Mouse (Mus musculus) midbrain, embryonic 10.5 days (tissue): ENCODE data around the gene Cmtm6. TPM values are rescaled to one million over a fixed set of nuclear protein-coding genes. Genes with fewer than 3 reads are reported as not detected.
"Not testable (repeated sequence)": the region's sequence is repeated elsewhere in the genome, so short reads cannot be mapped to it uniquely, and the experiment has no call there.

Source experiments
- DNase-seq: peaks from one replicate; pipeline ENCODE4 v3.0.0-alpha.2; 2017; ENCODE audit warnings: low spot score
- H3K27ac ChIP-seq: fragments of 300-500 bp; sonication (generic); replicated peaks from 2 replicates; pipeline ENCODE4 v1.5.1; 2016; ENCODE audit warnings: mild to moderate bottlenecking
- H3K27me3 ChIP-seq: fragments of 300-500 bp; sonication (generic); 2 replicates; pipeline ENCODE4 v1.6.1; 2016; ENCODE audit warnings: low read depth, mild to moderate bottlenecking; ENCODE audit not compliant: poor library complexity, severe bottlenecking
- H3K36me3 ChIP-seq: fragments of 300-500 bp; sonication (generic); 2 replicates; pipeline ENCODE4 v1.6.1; 2016; ENCODE audit warnings: mild to moderate bottlenecking, moderate library complexity
- H3K4me1 ChIP-seq: fragments of 300-500 bp; sonication (generic); 2 replicates; pipeline ENCODE4 v1.6.1; 2016
- H3K4me3 ChIP-seq: fragments of 300-500 bp; sonication (generic); 2 replicates; pipeline ENCODE4 v1.5.1; 2016; ENCODE audit warnings: mild to moderate bottlenecking, moderate library complexity
- H3K9me3 ChIP-seq: fragments of 300-500 bp; sonication (generic); replicated peaks from 2 replicates; pipeline ENCODE4 v1.6.1; 2016; ENCODE audit warnings: mild to moderate bottlenecking
- WGBS: fragments of 180-500 bp; shearing (Covaris S2); methylation state at CpG from one replicate; pipeline ENCODE4 v1.1.7; 2016; 5-methylcytosine and 5-hydroxymethylcytosine counted together
- polyA plus RNA-seq: library from polyadenylated mRNA; unstranded; fragments of >200 nt; fragmentation: Nextera tagmentation; extraction: Ambion mirVana; gene quantifications from 2 replicates; pipeline ENCODE4 v1.2.1, GENCODE M21; 2016

Cmtm6 gene
- polyA plus RNA-seq, result 27.1 and 27.2 TPM in 2 replicates

- H3K9me3 ChIP-seq, result no peaks in the 10 kb centered on the region
- H3K27ac ChIP-seq, result peak within 1 kb of the TSS; percentile 91
- under 1% methylated on average over 53 of the region's 53 CpGs for WGBS
- peak within 1 kb of the TSS; percentile 93 for H3K4me3 ChIP-seq
- peak; percentile 98 for DNase-seq
- H3K27me3 ChIP-seq, result no peaks in the 10 kb centered on the region
- H3K4me1 ChIP-seq, result peaks cover 30% of the 10 kb centered on the region
- no peaks in the 10 kb centered on the region for H3K36me3 ChIP-seq
Observed at GRCm38 (mm10) chr9:114731011-114731755, at the start of gene Cmtm6. Gene Cmtm6 (plus strand): TSS chr9:114731116.

GRCm38 (mm10) chr9:114682193-114682592 is 48.7 kb upstream of the Cmtm6 start:
- H3K27me3 ChIP-seq, result no peaks in the 10 kb centered on the region
- H3K4me1 ChIP-seq, result 0 out of 2 replicates have a peak, but pooled peaks cover 2% of the 10 kb centered on the region
- no peaks in the 10 kb centered on the region for H3K36me3 ChIP-seq
- H3K27ac ChIP-seq, result no peak overlapping the region
- DNase-seq, result no peak
- no peaks in the 10 kb centered on the region for H3K9me3 ChIP-seq
- no peak overlapping the region for H3K4me3 ChIP-seq
- WGBS, result 91% methylated on average over 4 of the region's 4 CpGs

- peaks cover 34% of the 10 kb centered on the region for H3K4me1 ChIP-seq
- no peaks in the 10 kb centered on the region for H3K27me3 ChIP-seq
- WGBS, result 93% methylated on average over 7 of the region's 7 CpGs
- H3K27ac ChIP-seq, result no peak overlapping the region
- no peak for DNase-seq
- no peak overlapping the region for H3K4me3 ChIP-seq
- H3K9me3 ChIP-seq, result no peaks in the 10 kb centered on the region
- peaks cover 8% of the 10 kb centered on the region for H3K36me3 ChIP-seq
Observed at GRCm38 (mm10) chr9:114686245-114686644, 44.7 kb upstream of the Cmtm6 start.

GRCm38 (mm10) chr9:114687639-114688038 is 43.3 kb upstream of the Cmtm6 start:
- DNase-seq, result no peak
- Histone ChIP-seq H3K9me3 (no peaks in the 10 kb centered on the region), H3K4me3 (peak overlapping the region; percentile 97), H3K27ac (no peak overlapping the region), H3K36me3 (peaks cover 21% of the 10 kb centered on the region), H3K27me3 (no peaks in the 10 kb centered on the region), H3K4me1 (peaks cover 34% of the 10 kb centered on the region)
- WGBS, result 82% methylated on average over 13 of the region's 13 CpGs

GRCm38 (mm10) chr9:114688252-114688952 is 42.5 kb upstream of the Cmtm6 start, which contains the start of gene Dync1li1:
Gene Dync1li1 (plus strand): TSS chr9:114688790.
- Histone ChIP-seq H3K4me3 (peak within 1 kb of the TSS; percentile 97), H3K36me3 (peaks cover 28% of the 10 kb centered on the region), H3K9me3 (no peaks in the 10 kb centered on the region), H3K4me1 (peaks cover 34% of the 10 kb centered on the region), H3K27ac (peak within 1 kb of the TSS; percentile 96), H3K27me3 (no peaks in the 10 kb centered on the region)
- WGBS, result under 1% methylated on average over 57 of the region's 57 CpGs
- peak; percentile 97 for DNase-seq

- Histone ChIP-seq H3K4me3 (peak overlapping the region; percentile 97), H3K27me3 (no peaks in the 10 kb centered on the region)
- DNase-seq, result peak; percentile 67
Observed at GRCm38 (mm10) chr9:114688953-114689407, 41.9 kb upstream of the Cmtm6 start.

GRCm38 (mm10) chr9:114690119-114690601 is 40.8 kb upstream of the Cmtm6 start:
- no peak for DNase-seq
- WGBS, result 15% methylated on average over 10 of the region's 10 CpGs

More at GRCm38 (mm10) chr9:114688953-114689407, 41.9 kb upstream of the Cmtm6 start:
- H3K36me3 ChIP-seq, result peaks cover 34% of the 10 kb centered on the region
- peak overlapping the region; percentile 96 for H3K27ac ChIP-seq
- peaks cover 34% of the 10 kb centered on the region for H3K4me1 ChIP-seq
- under 1% methylated on average over 50 of the region's 50 CpGs for WGBS
- H3K9me3 ChIP-seq, result no peaks in the 10 kb centered on the region

GRCm38 (mm10) chr9:114691112-114691511 is 39.8 kb upstream of the Cmtm6 start:
- no peak for DNase-seq
- H3K9me3 ChIP-seq, result no peaks in the 10 kb centered on the region
- peaks cover 34% of the 10 kb centered on the region for H3K4me1 ChIP-seq
- peaks cover 50% of the 10 kb centered on the region for H3K36me3 ChIP-seq
- no peaks in the 10 kb centered on the region for H3K27me3 ChIP-seq
- no peak overlapping the region for H3K27ac ChIP-seq
- H3K4me3 ChIP-seq, result no peak overlapping the region

More at GRCm38 (mm10) chr9:114690119-114690601, 40.8 kb upstream of the Cmtm6 start:
- Histone ChIP-seq H3K4me1 (peaks cover 34% of the 10 kb centered on the region), H3K27ac (no peak overlapping the region), H3K4me3 (peak overlapping the region; percentile 97), H3K9me3 (no peaks in the 10 kb centered on the region), H3K27me3 (no peaks in the 10 kb centered on the region), H3K36me3 (peaks cover 46% of the 10 kb centered on the region)

- not testable (repeated sequence) for DNase-seq, H3K27ac ChIP-seq, H3K9me3 ChIP-seq, H3K4me3 ChIP-seq, H3K27me3 ChIP-seq, H3K4me1 ChIP-seq
- 96% methylated on average over 8 of the region's 8 CpGs for WGBS
- H3K36me3 ChIP-seq, result peaks cover 74% of the 10 kb centered on the region
Observed at GRCm38 (mm10) chr9:114695662-114696061, 35.3 kb upstream of the Cmtm6 start.

GRCm38 (mm10) chr9:114697072-114697471 is 33.8 kb upstream of the Cmtm6 start:
- H3K4me1 ChIP-seq, result no peaks in the 10 kb centered on the region
- DNase-seq, result no peak
- no peaks in the 10 kb centered on the region for H3K27me3 ChIP-seq
- peaks cover 76% of the 10 kb centered on the region for H3K36me3 ChIP-seq
- H3K9me3 ChIP-seq, result no peaks in the 10 kb centered on the region
- H3K27ac ChIP-seq, result no peak overlapping the region
- no peak overlapping the region for H3K4me3 ChIP-seq
- WGBS, result 94% methylated on average over 4 of the region's 4 CpGs

GRCm38 (mm10) chr9:114697926-114698325 is 33.0 kb upstream of the Cmtm6 start:
- Histone ChIP-seq H3K4me1 (no peaks in the 10 kb centered on the region), H3K27me3 (no peaks in the 10 kb centered on the region), H3K27ac (no peak overlapping the region), H3K4me3 (no peak overlapping the region), H3K36me3 (peaks cover 69% of the 10 kb centered on the region), H3K9me3 (no peaks in the 10 kb centered on the region)
- no peak for DNase-seq
- 96% methylated on average over 5 of the region's 5 CpGs for WGBS

- 83% methylated on average over 6 of the region's 6 CpGs for WGBS
- Histone ChIP-seq H3K4me1 (no peaks in the 10 kb centered on the region), H3K4me3 (no peak overlapping the region), H3K9me3 (no peaks in the 10 kb centered on the region), H3K27me3 (no peaks in the 10 kb centered on the region), H3K27ac (no peak overlapping the region), H3K36me3 (peaks cover 59% of the 10 kb centered on the region)
- no peak for DNase-seq
Observed at GRCm38 (mm10) chr9:114699262-114699661, 31.7 kb upstream of the Cmtm6 start.
